Mouse (Mus musculus) midbrain, embryonic 15.5 days (tissue): ENCODE measurements at regions not wholly inside any gene's neighbourhood (a gene's known extent, or its start where the extent isn't known, plus 50 kb on each side); places are given as distances from the start of the nearest gene placed in this dataset.

ENCODE experiments used
- ATAC-seq: fragments of 200-750 bp; cut with Nextera tagmentation; replicated peaks from 2 replicates; pipeline ENCODE4 v1.8.0; 2017; ENCODE audit warnings: moderate TSS enrichment
- H3K27ac ChIP-seq: fragments of 300-500 bp; sonication (generic); 2 replicates; pipeline ENCODE4 v1.5.1; 2015; ENCODE audit warnings: mild to moderate bottlenecking, inconsistent platforms
- H3K27me3 ChIP-seq: fragments of 300-500 bp; sonication (generic); replicated peaks from 2 replicates; pipeline ENCODE4 v1.6.1; 2015; ENCODE audit warnings: inconsistent platforms
- H3K36me3 ChIP-seq: fragments of 300-500 bp; sonication (generic); replicated peaks from 2 replicates; pipeline ENCODE4 v1.6.1; 2015; ENCODE audit warnings: inconsistent platforms
- H3K4me1 ChIP-seq: fragments of 300-500 bp; sonication (generic); 2 replicates; pipeline ENCODE4 v1.6.1; 2015; ENCODE audit warnings: inconsistent platforms
- H3K4me2 ChIP-seq: fragments of 300-500 bp; sonication (generic); 2 replicates; pipeline ENCODE4 v1.6.1; 2015; ENCODE audit warnings: inconsistent platforms, mild to moderate bottlenecking, moderate library complexity
- H3K4me3 ChIP-seq: fragments of 300-500 bp; sonication (generic); 2 replicates; pipeline ENCODE4 v1.5.1; 2015; ENCODE audit warnings: mild to moderate bottlenecking, inconsistent platforms
- H3K9ac ChIP-seq: fragments of 300-500 bp; sonication (generic); 2 replicates; pipeline ENCODE4 v1.6.1; 2015; ENCODE audit warnings: mild to moderate bottlenecking, inconsistent platforms
- H3K9me3 ChIP-seq: fragments of 300-500 bp; sonication (generic); 2 replicates; pipeline ENCODE4 v1.6.1; 2016; ENCODE audit warnings: inconsistent platforms
- WGBS: fragments of 180-500 bp; shearing (Covaris S2); methylation state at CpG from one replicate; pipeline ENCODE4 v1.1.7; 2015; ENCODE audit warnings: mixed read lengths; 5-methylcytosine and 5-hydroxymethylcytosine counted together

GRCm38 (mm10) chr16:95929700-95930435, 60.9 kb downstream of the Psmg1 start:
- Histone ChIP-seq H3K4me1 (0 out of 2 replicates have a peak, but pooled peaks cover 4% of the 10 kb centered on the region), H3K36me3 (no peaks in the 10 kb centered on the region), H3K27me3 (no peaks in the 10 kb centered on the region), H3K4me3 (no peak overlapping the region), H3K27ac (no peak overlapping the region), H3K4me2 (no peak overlapping the region), H3K9me3 (no peaks in the 10 kb centered on the region), H3K9ac (no peak overlapping the region)
- ATAC-seq = no peak
- WGBS = 56% methylated on average over 14 of the region's 14 CpGs

DNA sequence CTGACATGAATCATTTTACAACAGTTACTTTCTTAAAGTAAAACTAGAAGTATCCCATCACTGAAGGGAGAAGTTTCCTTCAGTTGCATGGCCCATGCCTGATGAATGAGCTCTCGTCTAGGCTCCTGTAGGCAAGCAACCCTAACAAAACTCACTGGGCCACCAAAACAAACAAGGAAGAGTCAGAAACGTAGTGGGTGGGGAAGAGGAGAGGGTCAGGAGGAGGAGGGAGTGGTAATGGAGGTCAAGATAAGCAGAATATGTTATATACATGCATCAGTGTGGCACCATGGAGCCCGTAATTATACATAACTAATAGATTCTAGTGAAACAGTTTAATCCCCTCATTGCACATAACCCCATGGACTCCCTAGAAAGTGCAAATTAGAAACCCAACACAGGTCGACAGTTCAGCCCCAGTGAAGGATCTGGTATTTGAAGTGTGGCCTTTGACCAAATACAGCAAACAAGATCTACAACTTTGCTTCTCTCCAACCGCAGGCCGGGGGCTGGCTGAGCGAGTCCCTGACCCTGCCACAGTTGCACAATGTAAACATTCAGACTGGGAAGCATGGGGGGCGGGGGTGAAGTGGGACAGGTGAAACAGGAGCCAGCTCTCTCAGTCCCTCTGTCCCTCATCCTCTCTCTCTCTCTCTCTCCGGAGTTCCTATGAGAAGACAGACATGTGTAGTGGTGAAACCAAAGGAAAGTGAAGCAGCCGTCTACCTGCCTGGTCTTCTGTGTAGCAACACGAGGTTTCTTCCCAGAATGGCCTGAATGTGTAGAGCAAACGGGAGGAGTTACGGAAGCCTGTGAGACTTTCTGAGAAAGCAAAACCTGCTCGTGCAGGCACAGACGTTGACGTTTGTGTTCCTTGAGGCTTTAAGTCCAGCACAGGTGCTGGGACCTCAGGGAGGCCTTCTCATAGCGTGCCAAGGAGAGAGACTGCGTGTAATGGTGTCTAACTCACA, 62.2 kb downstream of the Psmg1 start:
- H3K4me3 ChIP-seq = no peak overlapping the region

DNA sequence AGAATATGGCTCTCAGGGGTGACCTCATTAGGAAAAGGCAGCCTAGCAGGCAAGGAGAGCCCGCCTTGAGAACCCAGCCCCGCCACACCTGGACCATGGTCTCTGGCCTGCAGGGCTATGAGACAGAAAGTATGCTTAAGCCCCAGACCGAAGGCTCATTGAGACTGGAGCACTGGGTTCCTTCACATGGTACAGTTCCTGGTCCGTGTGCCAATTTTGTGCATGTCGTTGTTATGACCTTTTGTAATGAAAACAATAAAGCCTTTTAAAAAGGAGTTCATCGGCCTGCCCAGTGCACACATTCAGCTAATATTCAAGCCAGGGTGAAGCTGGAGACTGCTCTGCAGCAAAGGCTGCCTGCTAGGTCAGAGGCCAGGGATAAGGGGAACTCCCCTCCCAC, 64.2 kb downstream of the Psmg1 start:
- Histone ChIP-seq H3K4me2 (no peak overlapping the region), H3K36me3 (no peaks in the 10 kb centered on the region), H3K27me3 (no peaks in the 10 kb centered on the region), H3K9ac (no peak overlapping the region), H3K4me3 (no peak overlapping the region), H3K9me3 (no peaks in the 10 kb centered on the region), H3K27ac (no peak overlapping the region), H3K4me1 (0 out of 2 replicates have a peak, but pooled peaks cover 4% of the 10 kb centered on the region)
- 82% methylated on average over 6 of the region's 6 CpGs for WGBS
- no peak for ATAC-seq

More for the DNA sequence above, 62.2 kb downstream of the Psmg1 start:
- Histone ChIP-seq H3K36me3 (no peaks in the 10 kb centered on the region), H3K4me2 (no peak overlapping the region), H3K27ac (no peak overlapping the region), H3K9ac (no peak overlapping the region), H3K4me1 (0 out of 2 replicates have a peak, but pooled peaks cover 4% of the 10 kb centered on the region), H3K27me3 (no peaks in the 10 kb centered on the region), H3K9me3 (no peaks in the 10 kb centered on the region)
- 77% methylated on average over 18 of the region's 18 CpGs for WGBS
- ATAC-seq = no peak

GRCm38 (mm10) chr16:95924716-95925115, 66.0 kb downstream of the Psmg1 start:
- 77% methylated on average over 8 of the region's 8 CpGs for WGBS
- 0 out of 2 replicates have a peak, but pooled peaks cover under 1% of the 10 kb centered on the region for H3K4me1 ChIP-seq
- H3K27ac ChIP-seq = no peak overlapping the region
- no peaks in the 10 kb centered on the region for H3K9me3 ChIP-seq
- H3K27me3 ChIP-seq = no peaks in the 10 kb centered on the region
- H3K4me2 ChIP-seq = no peak overlapping the region
- ATAC-seq = no peak
- H3K9ac ChIP-seq = no peak overlapping the region
- H3K36me3 ChIP-seq = no peaks in the 10 kb centered on the region
- H3K4me3 ChIP-seq = no peak overlapping the region

- 80% methylated on average over 7 of the region's 7 CpGs for WGBS
- H3K9me3 ChIP-seq = no peaks in the 10 kb centered on the region
- no peak overlapping the region for H3K4me2 ChIP-seq
- no peak overlapping the region for H3K4me3 ChIP-seq
- no peaks in the 10 kb centered on the region for H3K27me3 ChIP-seq
- no peak overlapping the region for H3K9ac ChIP-seq
- no peak for ATAC-seq
- H3K4me1 ChIP-seq = no peaks in the 10 kb centered on the region
- H3K36me3 ChIP-seq = no peaks in the 10 kb centered on the region
- H3K27ac ChIP-seq = no peak overlapping the region
Measured at GRCm38 (mm10) chr16:95923991-95924390, 66.8 kb downstream of the Psmg1 start.

GRCm38 (mm10) chr16:95922369-95922934, 68.3 kb downstream of the Psmg1 start:
- Histone ChIP-seq H3K9ac (no peak overlapping the region), H3K4me3 (no peak overlapping the region), H3K4me2 (no peak overlapping the region), H3K9me3 (no peaks in the 10 kb centered on the region), H3K27ac (no peak overlapping the region), H3K36me3 (no peaks in the 10 kb centered on the region), H3K27me3 (no peaks in the 10 kb centered on the region), H3K4me1 (no peaks in the 10 kb centered on the region)
- WGBS = 82% methylated on average over 9 of the region's 9 CpGs
- no peak for ATAC-seq

DNA sequence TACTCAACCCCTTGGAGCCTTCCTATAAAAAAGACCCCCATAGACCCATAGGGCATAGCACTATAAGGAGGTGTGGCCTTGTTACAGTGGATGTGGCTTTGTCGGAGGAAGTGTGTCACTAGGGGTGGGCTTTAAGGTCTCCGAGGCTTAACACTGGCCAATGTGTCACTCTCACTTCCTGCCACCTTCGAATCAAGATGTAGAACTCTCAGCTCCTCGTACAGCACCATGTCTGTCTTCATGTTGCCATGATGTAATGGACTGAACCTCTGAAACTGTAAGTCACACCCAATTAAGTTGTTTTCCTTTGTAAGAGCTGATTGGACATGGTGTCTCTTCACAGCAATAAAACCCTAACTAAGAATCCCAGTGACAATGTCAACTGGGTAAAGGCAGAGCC, 69.6 kb downstream of the Psmg1 start:
- Histone ChIP-seq H3K9ac (no peak overlapping the region), H3K27ac (no peak overlapping the region), H3K4me1 (no peaks in the 10 kb centered on the region), H3K9me3 (no peaks in the 10 kb centered on the region), H3K4me3 (no peak overlapping the region), H3K36me3 (no peaks in the 10 kb centered on the region), H3K27me3 (no peaks in the 10 kb centered on the region), H3K4me2 (no peak overlapping the region)
- WGBS = 90% methylated on average over 4 of the region's 4 CpGs
- no peak for ATAC-seq

- Histone ChIP-seq H3K4me1 (no peaks in the 10 kb centered on the region), H3K4me3 (no peak overlapping the region), H3K4me2 (no peak overlapping the region), H3K36me3 (no peaks in the 10 kb centered on the region), H3K9ac (no peak overlapping the region), H3K9me3 (no peaks in the 10 kb centered on the region), H3K27ac (no peak overlapping the region), H3K27me3 (no peaks in the 10 kb centered on the region)
- no peak for ATAC-seq
- WGBS = 92% methylated on average over 16 of the region's 16 CpGs
Measured at GRCm38 (mm10) chr16:95918651-95919425, 71.9 kb downstream of the Psmg1 start.

GRCm38 (mm10) chr16:95917635-95918407, 72.9 kb downstream of the Psmg1 start:
- no peak overlapping the region for H3K9ac ChIP-seq
- no peaks in the 10 kb centered on the region for H3K4me1 ChIP-seq
- WGBS = 70% methylated on average over 14 of the region's 14 CpGs
- no peaks in the 10 kb centered on the region for H3K27me3 ChIP-seq
- H3K27ac ChIP-seq = no peak overlapping the region
- no peaks in the 10 kb centered on the region for H3K36me3 ChIP-seq
- no peaks in the 10 kb centered on the region for H3K9me3 ChIP-seq
- no peak overlapping the region for H3K4me2 ChIP-seq
- ATAC-seq = no peak
- H3K4me3 ChIP-seq = no peak overlapping the region

DNA sequence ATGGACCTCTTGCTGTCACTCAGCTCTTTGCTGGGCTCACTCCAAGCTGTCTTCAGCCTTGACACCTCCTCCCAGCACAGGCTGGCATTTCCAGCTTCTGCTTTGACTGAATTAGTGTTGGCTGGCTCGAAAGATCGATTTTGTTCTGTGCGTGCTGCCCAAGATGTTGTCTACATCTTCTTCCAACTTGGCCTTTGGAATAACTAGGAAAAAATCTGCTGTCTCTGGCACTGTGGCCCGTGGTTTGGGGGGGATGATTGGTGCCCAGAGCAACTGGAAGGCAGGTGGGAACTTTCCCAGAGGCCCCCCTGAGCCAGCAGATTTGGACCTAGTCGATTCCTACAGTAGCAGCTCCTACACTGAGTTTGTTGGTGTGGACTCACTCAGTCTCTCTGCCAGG, 76.9 kb downstream of the Psmg1 start:
- Histone ChIP-seq H3K36me3 (no peaks in the 10 kb centered on the region), H3K9me3 (no peaks in the 10 kb centered on the region), H3K27ac (no peak overlapping the region), H3K4me1 (no peaks in the 10 kb centered on the region), H3K27me3 (no peaks in the 10 kb centered on the region), H3K4me2 (no peak overlapping the region), H3K4me3 (no peak overlapping the region), H3K9ac (no peak overlapping the region)
- 83% methylated on average over 5 of the region's 5 CpGs for WGBS
- no peak for ATAC-seq

- no peaks in the 10 kb centered on the region for H3K36me3 ChIP-seq
- no peak overlapping the region for H3K9ac ChIP-seq
- no peak overlapping the region for H3K4me3 ChIP-seq
- H3K27me3 ChIP-seq = no peaks in the 10 kb centered on the region
- H3K4me2 ChIP-seq = no peak overlapping the region
- ATAC-seq = no peak
- no peaks in the 10 kb centered on the region for H3K9me3 ChIP-seq
- H3K4me1 ChIP-seq = no peaks in the 10 kb centered on the region
- no peak overlapping the region for H3K27ac ChIP-seq
- 82% methylated on average over 6 of the region's 6 CpGs for WGBS
Measured at GRCm38 (mm10) chr16:95904531-95905165, 86.1 kb downstream of the Psmg1 start.
